Mouse (Mus musculus): Measurements from ENCODE around the gene Twsg1. TPM values are rescaled to one million over a fixed set of nuclear protein-coding genes. Genes with fewer than 3 reads are reported as not detected.

Twsg1 gene
- polyA plus RNA-seq, 1 experiment = 92.5 TPM

DNA sequence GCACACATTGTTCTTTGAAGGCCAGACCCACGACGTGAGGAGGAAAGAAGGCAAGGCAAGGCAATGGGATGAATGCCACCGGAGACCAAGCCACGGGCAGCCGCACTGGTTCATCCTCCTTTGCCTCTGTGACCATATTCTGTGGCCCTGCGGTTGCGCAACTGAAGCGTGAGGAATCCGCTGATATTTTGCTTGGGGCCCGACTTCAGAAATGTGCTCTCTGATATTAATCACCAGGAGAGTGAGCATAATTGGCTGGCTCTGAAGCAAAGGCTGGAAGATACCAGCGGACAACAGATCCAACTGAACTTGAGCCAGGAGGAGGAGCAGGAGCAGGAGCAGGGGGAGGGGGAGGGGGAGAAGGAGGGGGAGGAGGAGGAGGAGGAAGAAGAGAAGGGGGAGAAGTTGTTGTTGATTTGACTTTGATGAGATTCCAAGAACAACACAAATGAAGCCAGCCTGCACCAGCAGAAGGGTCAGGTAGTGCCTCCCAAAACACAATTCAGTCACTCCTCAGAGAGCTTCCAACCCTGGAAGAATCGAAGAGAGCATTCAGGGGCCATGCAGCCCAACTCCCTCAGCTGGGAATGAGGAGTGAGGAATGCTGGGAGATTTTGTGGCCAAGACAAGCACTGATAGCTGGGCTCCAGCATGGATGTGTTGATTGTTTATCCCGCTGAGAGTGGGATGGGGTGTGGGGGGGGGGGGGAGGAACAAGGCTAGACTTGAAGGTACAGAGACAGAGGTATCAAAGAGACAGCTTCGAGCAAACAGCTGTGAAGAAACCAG is 6.2 kb upstream of the Twsg1 start:
- DNase-seq = peak; percentile 19
- TF ChIP-seq CTCF (IDR thresholded peaks at IDR 0.05; ENCODE audit: insufficient read depth, low read length) (no peak), POLR2A (IDR thresholded peaks at IDR 0.05; ENCODE audit: borderline replicate concordance, extremely low read depth, low read depth, low read length) (no peak)
- H3K4me1 ChIP-seq (ENCODE audit: control insufficient read depth, insufficient read depth, low read length) = peaks cover 5% of the 10 kb centered on the region
- no peak overlapping the region for H3K4me3 ChIP-seq (replicated peaks; ENCODE audit: extremely low read depth, low read depth, low read length)
- 53% methylated on average over 14 of the region's 14 CpGs for WGBS

DNA sequence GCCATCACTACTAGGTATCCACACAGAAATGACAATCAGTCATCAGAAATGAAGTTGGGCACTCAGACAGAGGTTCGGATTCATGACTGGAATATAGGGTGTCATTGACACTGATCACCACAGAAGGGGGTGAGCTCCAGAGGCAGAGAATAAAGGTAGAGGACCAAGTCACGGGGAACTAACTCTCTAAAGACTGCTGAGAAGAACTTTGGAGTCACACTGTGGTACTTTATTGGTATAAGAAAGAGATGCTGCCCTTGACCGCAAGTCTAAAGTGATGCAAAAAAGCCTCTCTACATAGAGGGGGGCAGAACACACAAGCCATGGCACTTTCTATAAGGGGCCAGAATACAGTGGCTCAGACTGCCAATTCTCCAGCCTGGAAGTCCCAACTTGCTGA is 5.1 kb upstream of the Twsg1 start:
- WGBS = 85% methylated on average over 3 of the region's 3 CpGs
- peaks cover 8% of the 10 kb centered on the region for H3K4me1 ChIP-seq (ENCODE audit: control insufficient read depth, insufficient read depth, low read length)
- TF ChIP-seq POLR2A (IDR thresholded peaks at IDR 0.05; ENCODE audit: borderline replicate concordance, extremely low read depth, low read depth, low read length) = no peak
- no peak for TF ChIP-seq CTCF (IDR thresholded peaks at IDR 0.05; ENCODE audit: insufficient read depth, low read length)
- no peak for DNase-seq
- no peak overlapping the region for H3K4me3 ChIP-seq (replicated peaks; ENCODE audit: extremely low read depth, low read depth, low read length)

DNA sequence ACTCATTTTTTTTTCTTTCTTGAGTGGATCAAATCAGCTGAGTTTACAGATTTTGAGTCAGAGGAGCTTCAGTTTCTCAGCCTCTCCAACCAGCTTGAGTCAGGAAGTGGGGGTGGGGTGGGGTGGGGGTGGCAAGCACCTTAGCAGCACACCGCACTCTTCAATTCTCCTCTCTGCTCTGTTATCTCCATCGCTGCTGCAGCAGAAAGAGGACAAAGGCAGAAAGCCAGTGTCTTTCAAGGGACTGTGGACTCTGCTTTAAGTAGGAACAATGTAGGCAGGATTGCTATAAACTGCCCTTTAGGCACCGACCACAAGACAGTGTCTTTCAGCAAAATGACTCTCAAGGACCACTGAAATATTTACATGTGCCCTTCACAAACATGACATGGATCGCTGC is 2.9 kb upstream of the Twsg1 start:
- no peak for DNase-seq
- Histone ChIP-seq H3K4me3 (replicated peaks; ENCODE audit: extremely low read depth, low read depth, low read length) (no peak overlapping the region), H3K4me1 (ENCODE audit: control insufficient read depth, insufficient read depth, low read length) (peaks cover 11% of the 10 kb centered on the region)
- TF ChIP-seq POLR2A (IDR thresholded peaks at IDR 0.05; ENCODE audit: borderline replicate concordance, extremely low read depth, low read depth, low read length) (no peak), CTCF (IDR thresholded peaks at IDR 0.05; ENCODE audit: insufficient read depth, low read length) (no peak)
- WGBS = 46% methylated on average over 4 of the region's 4 CpGs

DNA sequence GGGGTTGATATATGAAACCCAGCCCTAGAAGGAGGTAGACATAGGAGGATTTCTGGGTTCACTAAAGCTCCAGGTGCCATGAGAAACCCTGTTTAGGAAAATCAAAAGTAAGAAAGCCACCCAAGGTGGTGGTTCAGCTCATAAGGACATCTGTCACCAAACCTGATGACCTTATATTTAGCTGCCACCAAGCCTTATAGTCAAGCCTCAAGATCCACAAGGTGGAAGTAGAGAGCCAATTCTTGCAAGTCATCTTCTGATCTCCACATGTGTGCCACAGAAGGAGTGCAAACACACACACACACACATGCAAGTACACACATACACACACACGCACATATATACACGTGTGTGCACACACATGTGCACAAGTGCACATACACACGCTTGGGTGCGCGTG is 1.1 kb upstream of the Twsg1 start:
- Histone ChIP-seq H3K4me1 (ENCODE audit: control insufficient read depth, insufficient read depth, low read length) (peaks cover 8% of the 10 kb centered on the region), H3K4me3 (replicated peaks; ENCODE audit: extremely low read depth, low read depth, low read length) (no peak overlapping the region)
- TF ChIP-seq CTCF (IDR thresholded peaks at IDR 0.05; ENCODE audit: insufficient read depth, low read length) = no peak
- no peak for TF ChIP-seq POLR2A (IDR thresholded peaks at IDR 0.05; ENCODE audit: borderline replicate concordance, extremely low read depth, low read depth, low read length)
- 78% methylated on average over 5 of the region's 5 CpGs for WGBS
- DNase-seq = no peak

DNA sequence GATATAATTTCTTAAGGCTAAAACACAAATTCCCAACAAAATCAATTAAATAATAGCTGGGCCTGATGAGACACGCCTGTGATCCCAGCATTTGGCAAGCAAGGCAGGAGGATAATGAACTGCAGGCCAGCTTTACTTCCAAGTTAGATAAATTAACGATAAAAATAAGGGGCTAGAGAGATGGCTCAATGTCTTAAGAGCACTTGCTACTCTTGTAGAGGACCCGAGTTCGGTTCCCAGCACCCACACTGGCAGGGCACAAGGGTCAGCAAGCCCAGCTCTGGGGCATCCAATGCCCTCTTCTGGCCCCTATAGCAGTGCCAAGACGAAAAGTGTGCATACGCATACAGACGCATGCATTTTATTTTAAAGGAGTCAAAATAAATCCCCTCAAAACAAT is 843 bp downstream of the Twsg1 start:
- no peak for DNase-seq
- Histone ChIP-seq H3K4me3 (replicated peaks; ENCODE audit: extremely low read depth, low read depth, low read length) (peak overlapping the region; percentile 75), H3K4me1 (ENCODE audit: control insufficient read depth, insufficient read depth, low read length) (peaks cover 8% of the 10 kb centered on the region)
- no peak for TF ChIP-seq POLR2A (IDR thresholded peaks at IDR 0.05; ENCODE audit: borderline replicate concordance, extremely low read depth, low read depth, low read length)
- TF ChIP-seq CTCF (IDR thresholded peaks at IDR 0.05; ENCODE audit: insufficient read depth, low read length) = no peak
- 23% methylated on average over 7 of the region's 7 CpGs for WGBS

DNA sequence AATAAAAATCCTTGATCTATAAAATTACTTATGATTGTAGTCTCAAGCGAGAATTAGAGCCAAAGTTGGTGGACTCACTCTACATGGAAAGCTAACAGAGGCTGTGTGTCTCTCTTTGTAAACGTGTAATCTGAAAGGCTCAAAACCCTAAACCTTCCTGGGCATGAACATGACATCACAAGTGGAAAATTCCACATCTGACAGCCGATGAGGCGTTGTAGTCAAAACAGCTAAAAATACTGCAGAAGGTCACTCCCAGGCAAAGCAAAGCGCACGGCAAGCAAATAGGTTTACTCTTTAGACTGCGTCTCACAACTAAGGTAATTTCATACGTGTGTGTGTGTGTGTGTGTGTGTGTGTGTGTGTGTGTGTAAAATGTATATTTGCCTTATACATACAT is 3.7 kb downstream of the Twsg1 start:
- Histone ChIP-seq H3K4me1 (ENCODE audit: control insufficient read depth, insufficient read depth, low read length) (peaks cover 8% of the 10 kb centered on the region), H3K4me3 (replicated peaks; ENCODE audit: extremely low read depth, low read depth, low read length) (no peak overlapping the region)
- no peak for TF ChIP-seq CTCF (IDR thresholded peaks at IDR 0.05; ENCODE audit: insufficient read depth, low read length)
- no peak for TF ChIP-seq POLR2A (IDR thresholded peaks at IDR 0.05; ENCODE audit: borderline replicate concordance, extremely low read depth, low read depth, low read length)
- 49% methylated on average over 8 of the region's 8 CpGs for WGBS
- DNase-seq = no peak

DNA sequence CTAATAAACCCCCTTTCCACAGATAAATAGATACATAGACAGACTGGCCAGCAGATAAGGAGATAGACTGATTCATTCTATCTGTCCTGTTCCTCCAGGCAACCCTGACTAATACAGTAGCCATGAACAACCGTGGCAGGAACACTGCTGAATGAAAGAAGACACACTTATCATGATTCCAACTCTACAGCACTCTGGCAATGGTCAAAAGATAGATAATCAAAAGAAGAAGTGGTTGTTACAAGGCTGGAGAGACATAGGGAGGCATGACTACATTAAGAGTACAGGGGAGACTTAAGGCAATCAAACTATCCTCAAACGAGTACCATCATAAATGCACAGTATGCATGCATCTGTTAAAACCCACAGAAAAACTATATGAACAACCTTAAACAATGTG is 5.6 kb downstream of the Twsg1 start:
- no peak for DNase-seq
- 87% methylated on average over 2 of the region's 2 CpGs for WGBS
- Histone ChIP-seq H3K4me1 (ENCODE audit: control insufficient read depth, insufficient read depth, low read length) (peaks cover 4% of the 10 kb centered on the region; the same call in 1 of the 2 replicates), H3K4me3 (replicated peaks; ENCODE audit: extremely low read depth, low read depth, low read length) (no peak overlapping the region)
- TF ChIP-seq POLR2A (IDR thresholded peaks at IDR 0.05; ENCODE audit: borderline replicate concordance, extremely low read depth, low read depth, low read length) (no peak), CTCF (IDR thresholded peaks at IDR 0.05; ENCODE audit: insufficient read depth, low read length) (no peak)

DNA sequence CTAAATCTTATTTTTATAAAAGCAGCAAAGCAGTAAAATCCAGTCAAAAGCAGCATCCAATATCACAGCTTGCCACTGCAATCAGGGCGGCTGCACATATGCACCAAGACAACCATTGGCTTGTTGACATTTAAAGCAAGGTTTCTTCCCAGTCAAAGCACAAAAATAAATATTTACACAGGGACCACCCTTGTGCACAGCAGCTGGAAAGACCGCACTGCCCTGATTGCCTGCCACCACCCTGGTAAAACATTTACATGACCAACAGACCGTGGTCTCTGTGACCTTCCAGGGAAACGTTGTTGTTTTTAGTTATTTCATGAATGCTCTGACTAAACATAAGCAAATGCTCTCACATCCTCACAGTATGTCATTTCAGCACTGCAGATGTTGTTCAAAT is 8.6 kb downstream of the Twsg1 start:
- Histone ChIP-seq H3K4me3 (replicated peaks; ENCODE audit: extremely low read depth, low read depth, low read length) (no peak overlapping the region), H3K4me1 (ENCODE audit: control insufficient read depth, insufficient read depth, low read length) (peaks cover 17% of the 10 kb centered on the region)
- WGBS = 31% methylated on average over 4 of the region's 4 CpGs
- no peak for TF ChIP-seq POLR2A (IDR thresholded peaks at IDR 0.05; ENCODE audit: borderline replicate concordance, extremely low read depth, low read depth, low read length)
- no peak for TF ChIP-seq CTCF (IDR thresholded peaks at IDR 0.05; ENCODE audit: insufficient read depth, low read length)
- no peak for DNase-seq

DNA sequence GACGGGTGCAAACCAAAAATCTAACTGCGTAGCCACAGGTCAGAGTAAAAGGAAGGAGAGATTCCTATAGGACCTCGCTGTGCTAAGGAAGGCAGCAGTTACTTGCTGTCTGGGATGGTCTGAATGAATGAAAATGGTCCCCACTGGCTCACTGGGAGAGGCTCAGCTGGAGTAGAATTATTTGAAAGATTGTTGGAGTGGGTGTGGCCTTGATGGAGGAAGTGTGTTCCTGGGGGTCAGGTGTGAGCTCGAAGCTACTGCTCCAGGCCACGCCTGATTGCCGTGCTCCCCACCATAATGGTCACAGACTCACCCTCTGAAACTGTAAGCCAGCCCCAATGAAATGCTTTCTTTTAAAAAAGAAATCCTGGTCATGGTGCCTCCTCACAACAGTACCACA is 9.8 kb downstream of the Twsg1 start:
- TF ChIP-seq CTCF (IDR thresholded peaks at IDR 0.05; ENCODE audit: insufficient read depth, low read length) = no peak
- TF ChIP-seq POLR2A (IDR thresholded peaks at IDR 0.05; ENCODE audit: borderline replicate concordance, extremely low read depth, low read depth, low read length) = no peak
- DNase-seq = no peak
- Histone ChIP-seq H3K4me1 (ENCODE audit: control insufficient read depth, insufficient read depth, low read length) (peaks cover 15% of the 10 kb centered on the region), H3K4me3 (replicated peaks; ENCODE audit: extremely low read depth, low read depth, low read length) (no peak overlapping the region)
- WGBS = 88% methylated on average over 6 of the region's 6 CpGs

DNA sequence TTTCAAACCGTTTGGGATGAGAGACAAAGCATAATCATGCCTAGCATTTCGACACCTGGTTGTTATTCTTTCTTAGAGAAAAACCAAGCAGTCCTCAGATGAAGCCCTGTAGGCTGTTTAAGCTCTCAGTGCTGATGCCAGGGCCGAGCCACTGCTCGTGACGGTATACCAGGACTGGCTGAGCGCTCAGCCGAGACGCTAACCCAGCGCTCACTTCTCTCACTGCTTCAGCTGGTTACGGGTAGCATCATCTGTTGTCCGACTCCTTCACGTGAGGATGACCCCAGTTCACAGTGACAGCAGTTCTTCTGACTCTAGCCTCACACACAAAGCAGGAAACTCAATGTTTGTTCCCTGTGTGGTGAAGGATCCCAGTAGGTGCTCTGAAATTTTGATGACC is 10.8 kb downstream of the Twsg1 start:
- DNase-seq = no peak

More for the DNA sequence above, 10.8 kb downstream of the Twsg1 start:
- WGBS = 68% methylated on average over 12 of the region's 12 CpGs
- TF ChIP-seq CTCF (IDR thresholded peaks at IDR 0.05; ENCODE audit: insufficient read depth, low read length) = no peak
- Histone ChIP-seq H3K4me3 (replicated peaks; ENCODE audit: extremely low read depth, low read depth, low read length) (no peak overlapping the region), H3K4me1 (ENCODE audit: control insufficient read depth, insufficient read depth, low read length) (peaks cover 15% of the 10 kb centered on the region)

Data from lung, adult 2 months (tissue).